15 mouse cellular contexts compared by ENCODE assay signal in the genomic region with DNA sequence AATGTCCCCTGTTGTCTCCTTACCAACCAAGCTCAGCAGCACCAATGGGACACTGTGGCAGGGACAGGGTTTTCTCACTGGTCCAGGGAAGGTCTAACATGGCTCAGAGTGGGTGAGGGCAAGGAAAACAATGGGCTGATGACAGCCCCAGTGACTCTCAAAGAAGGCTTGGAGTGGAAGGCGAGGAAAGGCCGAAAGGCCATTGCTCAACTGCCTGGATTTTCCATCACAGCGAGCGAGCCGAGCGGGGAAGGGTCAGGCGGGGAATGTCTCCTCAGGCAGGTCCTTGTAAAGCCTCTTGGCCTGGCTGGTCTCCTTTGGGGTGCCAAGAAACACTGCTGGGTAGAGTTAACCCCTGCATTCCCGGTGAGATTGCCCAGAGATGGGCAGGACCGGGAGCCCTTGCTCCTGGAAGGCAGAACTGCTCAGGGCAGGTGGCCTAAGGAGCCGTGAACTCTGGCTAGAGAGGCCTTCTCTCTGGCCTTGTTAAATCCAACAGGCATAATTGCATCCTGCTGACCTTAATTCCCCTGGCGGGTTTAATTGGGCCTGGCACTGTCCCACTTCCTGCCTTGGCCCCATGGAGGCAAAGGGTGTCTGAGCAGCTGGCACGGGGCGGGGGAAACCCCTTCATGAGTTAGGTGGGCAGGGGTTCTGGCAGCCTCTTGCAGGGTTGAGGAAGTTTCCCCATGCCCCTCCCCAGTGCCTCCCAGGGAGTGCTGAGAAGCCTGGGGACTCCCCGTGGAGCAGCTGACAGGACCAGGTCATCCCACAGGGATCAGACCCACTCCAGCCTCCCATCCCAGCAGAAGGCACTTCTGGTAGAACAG. TPM values are rescaled to one million over a fixed set of nuclear protein-coding genes. Genes with fewer than 3 reads are reported as not detected.
DNase-seq lines count a peak whose midpoint lies in the region; ATAC-seq and TF ChIP-seq lines count a peak whose summit lies in the region.
"Had no signal": no experiment of that assay in that cellular context is flagged by ENCODE, and none has a peak within 500 bp of the region (broad histone marks: within the 10 kb centered on the region; RNA-seq: fewer than 3 reads in every experiment).

No protein-coding gene starts in this region.

- no peaks in the 10 kb centered on the region for H3K4me1 ChIP-seq in forebrain, postnatal 0 days (ENCODE audit: insufficient read depth)
- peaks cover 14% of the 10 kb centered on the region for H3K4me1 ChIP-seq in forebrain, embryonic 15.5 days
- peaks cover 18% of the 10 kb centered on the region; the same call in 1 of the 2 replicates for H3K4me1 ChIP-seq in stomach, embryonic 15.5 days

- no peaks in the 10 kb centered on the region for H3K36me3 ChIP-seq in forebrain, postnatal 0 days (ENCODE audit: insufficient read depth)
- no peaks in the 10 kb centered on the region for H3K36me3 ChIP-seq in forebrain, embryonic 15.5 days
- H3K36me3 ChIP-seq in stomach, embryonic 15.5 days = no peaks in the 10 kb centered on the region
- H3K36me3 ChIP-seq: heart, embryonic 15.5 days; intestine, embryonic 15.5 days; limb, embryonic 12.5 days; midbrain, embryonic 15.5 days had no signal

- peak; percentile 57 for ATAC-seq in forebrain, postnatal 0 days
- ATAC-seq in forebrain, embryonic 15.5 days (replicated peaks) = no peak
- ATAC-seq in stomach, embryonic 15.5 days (ENCODE audit: insufficient read depth, low FRiP score, low read depth) = no peak
- ATAC-seq: intestine, embryonic 15.5 days; lung, postnatal 0 days; midbrain, embryonic 15.5 days had no signal

- intact Hi-C loops in gastrocnemius, postnatal 14 days (cut with DNase I; ENCODE audit: low total_unique reads) = no loop called here

- peak; percentile 51 for DNase-seq in forebrain, postnatal 0 days
- DNase-seq in thymus, postnatal 4 days = peak; percentile 30
- DNase-seq in thymus, postnatal 25 days = no peak
- DNase-seq in gastrocnemius, postnatal 14 days = peak; percentile 47
- no peak for DNase-seq in adrenal gland, postnatal 4 days (ENCODE audit: low spot score in 2 of 2)
- no peak for DNase-seq in kidney, postnatal 25 days

- no peak overlapping the region for H3K27ac ChIP-seq in forebrain, postnatal 0 days (ENCODE audit: low read depth, low read length)
- H3K27ac ChIP-seq in forebrain, embryonic 15.5 days (replicated peaks) = no peak overlapping the region
- H3K27ac ChIP-seq in stomach, embryonic 15.5 days = 0 out of 2 replicates have a peak overlapping the region, but pooled peaks have one; percentile 11
- H3K27ac ChIP-seq: heart, embryonic 15.5 days; intestine, embryonic 15.5 days; limb, embryonic 12.5 days; midbrain, embryonic 15.5 days had no signal

- no peak for TF ChIP-seq CTCF in forebrain, postnatal 0 days (IDR thresholded peaks at IDR 0.05; ENCODE audit: low read depth)

- no peak overlapping the region for H3K4me3 ChIP-seq in forebrain, postnatal 0 days (ENCODE audit: low read depth, low read length)
- H3K4me3 ChIP-seq in forebrain, embryonic 15.5 days = no peak overlapping the region
- H3K4me3 ChIP-seq in stomach, embryonic 15.5 days (replicated peaks) = no peak overlapping the region
- H3K4me3 ChIP-seq: heart, embryonic 15.5 days; intestine, embryonic 15.5 days; limb, embryonic 12.5 days; midbrain, embryonic 15.5 days had no signal

- H3K4me2 ChIP-seq in forebrain, postnatal 0 days (ENCODE audit: low read depth) = no peak overlapping the region
- no peak overlapping the region for H3K4me2 ChIP-seq in forebrain, embryonic 15.5 days (replicated peaks)
- no peak overlapping the region for H3K4me2 ChIP-seq in stomach, embryonic 15.5 days
- H3K4me2 ChIP-seq: heart, embryonic 15.5 days; intestine, embryonic 15.5 days; limb, embryonic 12.5 days; midbrain, embryonic 15.5 days had no signal

- no peaks in the 10 kb centered on the region; the same call in 1 of the 2 replicates for H3K27me3 ChIP-seq in forebrain, postnatal 0 days (ENCODE audit: insufficient read depth, low read length)
- peaks cover 9% of the 10 kb centered on the region for H3K27me3 ChIP-seq in forebrain, embryonic 15.5 days
- H3K27me3 ChIP-seq in stomach, embryonic 15.5 days (replicated peaks) = peaks cover 20% of the 10 kb centered on the region

- H3K9me3 ChIP-seq in forebrain, postnatal 0 days (ENCODE audit: low read length) = no peaks in the 10 kb centered on the region
- no peaks in the 10 kb centered on the region for H3K9me3 ChIP-seq in forebrain, embryonic 15.5 days
- no peaks in the 10 kb centered on the region for H3K9me3 ChIP-seq in stomach, embryonic 15.5 days
- H3K9me3 ChIP-seq: heart, embryonic 15.5 days; intestine, embryonic 15.5 days; limb, embryonic 12.5 days; midbrain, embryonic 15.5 days had no signal

- 45% methylated on average over 14 of the region's 14 CpGs for WGBS in forebrain, postnatal 0 days
- WGBS in forebrain, embryonic 15.5 days = 55% methylated on average over 14 of the region's 14 CpGs
- WGBS in stomach, embryonic 15.5 days = 67% methylated on average over 14 of the region's 14 CpGs

- no peak overlapping the region for H3K9ac ChIP-seq in forebrain, postnatal 0 days
- no peak overlapping the region for H3K9ac ChIP-seq in forebrain, embryonic 15.5 days (replicated peaks)
- H3K9ac ChIP-seq in stomach, embryonic 15.5 days = no peak overlapping the region
- H3K9ac ChIP-seq: heart, embryonic 15.5 days; intestine, embryonic 15.5 days; limb, embryonic 12.5 days; midbrain, embryonic 15.5 days had no signal

RNA-seq across cellular contexts. Expression of a gene that starts 3.8 kb away (rescaled TPM):
- 0.29 TPM in 1 of 2 replicates, not detected in the other for total RNA-seq in forebrain, postnatal 0 days (2014; rRNA removed)
- not detected in 2 replicates for polyA plus RNA-seq in forebrain, postnatal 0 days (2015; fragmentation: Nextera tagmentation; extraction: Ambion mirVana)
- polyA plus RNA-seq in forebrain, embryonic 15.5 days (2015; fragmentation: Nextera tagmentation; extraction: Ambion mirVana) = not detected in 2 replicates
- total RNA-seq in gastrocnemius, postnatal 14 days (2021) = 100 to 1,000 TPM; 150 to 230 TPM
- 0.08 and 0.19 TPM in 2 replicates for polyA plus RNA-seq in stomach, embryonic 15.5 days (2015; fragmentation: Nextera tagmentation; extraction: Ambion mirVana)
- 1 to 10 TPM in 1 of 2 experiments, under 1 TPM in 1; 0.50 to 2.9 TPM for total RNA-seq in adrenal gland, postnatal 4 days (2021)
- polyA plus RNA-seq: activated CD4-positive, CD25-positive, alpha-beta regulatory T cell, adult 4 months; limb, embryonic 12.5 days; midbrain, embryonic 15.5 days; neural tube, embryonic 14.5 days had no signal

RNA-seq across cellular contexts. Expression of a gene that starts 25.7 kb away (rescaled TPM):
- 2.4 and 2.6 TPM in 2 replicates for total RNA-seq in forebrain, postnatal 0 days (2014; rRNA removed)
- 3.1 TPM in 2 replicates for polyA plus RNA-seq in forebrain, postnatal 0 days (2015; fragmentation: Nextera tagmentation; extraction: Ambion mirVana)
- polyA plus RNA-seq in forebrain, embryonic 15.5 days (2015; fragmentation: Nextera tagmentation; extraction: Ambion mirVana) = 3.2 and 4.4 TPM in 2 replicates
- 1 to 10 TPM; 4.2 to 5.6 TPM for total RNA-seq in gastrocnemius, postnatal 14 days (2021)
- 3.1 and 4.3 TPM in 2 replicates for polyA plus RNA-seq in stomach, embryonic 15.5 days (2015; fragmentation: Nextera tagmentation; extraction: Ambion mirVana)
- 1 to 10 TPM; 4.7 to 4.9 TPM for total RNA-seq in adrenal gland, postnatal 4 days (2021)
- polyA plus RNA-seq: activated CD4-positive, CD25-positive, alpha-beta regulatory T cell, adult 4 months; limb, embryonic 12.5 days had no signal

RNA-seq across cellular contexts. Expression of a gene that starts 44.2 kb away (rescaled TPM):
- total RNA-seq in forebrain, postnatal 0 days (2014; rRNA removed) = 23.7 and 25.0 TPM in 2 replicates
- polyA plus RNA-seq in forebrain, postnatal 0 days (2015; fragmentation: Nextera tagmentation; extraction: Ambion mirVana) = 12.9 and 14.8 TPM in 2 replicates
- polyA plus RNA-seq in forebrain, embryonic 15.5 days (2015; fragmentation: Nextera tagmentation; extraction: Ambion mirVana) = 7.1 and 7.3 TPM in 2 replicates
- 1 to 10 TPM in 1 of 2 experiments, under 1 TPM in 1; 0.62 to 3.3 TPM for total RNA-seq in gastrocnemius, postnatal 14 days (2021)
- polyA plus RNA-seq in stomach, embryonic 15.5 days (2015; fragmentation: Nextera tagmentation; extraction: Ambion mirVana) = 0.23 and 0.45 TPM in 2 replicates
- 1 to 10 TPM; 3.2 to 6.0 TPM for total RNA-seq in adrenal gland, postnatal 4 days (2021)
- polyA plus RNA-seq: activated CD4-positive, CD25-positive, alpha-beta regulatory T cell, adult 4 months; lung, postnatal 0 days had no signal

RNA-seq across cellular contexts. Expression of a gene that starts 55.0 kb away (rescaled TPM):
- total RNA-seq in forebrain, postnatal 0 days (2014; rRNA removed) = 3.3 and 8.0 TPM in 2 replicates
- polyA plus RNA-seq in forebrain, postnatal 0 days (2015; fragmentation: Nextera tagmentation; extraction: Ambion mirVana) = 3.9 and 4.3 TPM in 2 replicates
- polyA plus RNA-seq in forebrain, embryonic 15.5 days (2015; fragmentation: Nextera tagmentation; extraction: Ambion mirVana) = 2.3 and 3.0 TPM in 2 replicates
- total RNA-seq in gastrocnemius, postnatal 14 days (2021) = not detected
- 0.21 and 0.35 TPM in 2 replicates for polyA plus RNA-seq in stomach, embryonic 15.5 days (2015; fragmentation: Nextera tagmentation; extraction: Ambion mirVana)
- under 1 TPM in 1 of 2 experiments, not detected in 1; 0.42 TPM for total RNA-seq in adrenal gland, postnatal 4 days (2021)

RNA-seq across cellular contexts. Expression of a gene that starts 59.6 kb away (rescaled TPM):
- total RNA-seq in forebrain, postnatal 0 days (2014; rRNA removed) = 10.5 and 22.5 TPM in 2 replicates
- polyA plus RNA-seq in forebrain, postnatal 0 days (2015; fragmentation: Nextera tagmentation; extraction: Ambion mirVana) = 11.0 and 11.2 TPM in 2 replicates
- polyA plus RNA-seq in forebrain, embryonic 15.5 days (2015; fragmentation: Nextera tagmentation; extraction: Ambion mirVana) = 50.6 and 51.1 TPM in 2 replicates
- total RNA-seq in gastrocnemius, postnatal 14 days (2021) = 1 to 10 TPM; 4.1 to 4.7 TPM
- 66.5 TPM in 2 replicates for polyA plus RNA-seq in stomach, embryonic 15.5 days (2015; fragmentation: Nextera tagmentation; extraction: Ambion mirVana)
- 10 to 100 TPM; 31.7 to 39.7 TPM for total RNA-seq in adrenal gland, postnatal 4 days (2021)

Comparison
In these comparisons a context has a peak if more than half of its experiments do, and no peak if none do; other contexts are left out.
1. DNase-seq: peak in forebrain, postnatal 0 days (single experiment), thymus, postnatal 4 days (single experiment) and gastrocnemius, postnatal 14 days (single experiment); none in thymus, postnatal 25 days (single experiment), adrenal gland, postnatal 4 days (0 of 2) and kidney, postnatal 25 days (0 of 2).
2. RNA of a gene that starts 3.8 kb away (total RNA-seq): 150 to 230 TPM in gastrocnemius, postnatal 14 days; 0.50 to 2.9 TPM in adrenal gland, postnatal 4 days and 0.29 TPM in forebrain, postnatal 0 days; every median in the first group is over 10 times any median in the second.